Mouse (Mus musculus) splenic B cell, adult 2 months (primary cell): ENCODE measurements around the gene Aunip.

ENCODE experiments used
- DNase-seq: peaks from one replicate; pipeline ENCODE4 v3.0.0-alpha.2; 2011; ENCODE audit warnings: low read depth, low spot score
- H3K27me3 ChIP-seq: 2 replicates; pipeline ENCODE4 v1.6.1; 2012; ENCODE audit warnings: mild to moderate bottlenecking, low read length, moderate library complexity, mixed read lengths; ENCODE audit not compliant: control insufficient read depth, poor library complexity, insufficient read depth, severe bottlenecking
- H3K36me3 ChIP-seq: 2 replicates; pipeline ENCODE4 v1.6.1; 2012; ENCODE audit warnings: mild to moderate bottlenecking, low read length, moderate library complexity, mixed read lengths; ENCODE audit not compliant: control insufficient read depth, poor library complexity, insufficient read depth, severe bottlenecking

Gene Aunip

DNA sequence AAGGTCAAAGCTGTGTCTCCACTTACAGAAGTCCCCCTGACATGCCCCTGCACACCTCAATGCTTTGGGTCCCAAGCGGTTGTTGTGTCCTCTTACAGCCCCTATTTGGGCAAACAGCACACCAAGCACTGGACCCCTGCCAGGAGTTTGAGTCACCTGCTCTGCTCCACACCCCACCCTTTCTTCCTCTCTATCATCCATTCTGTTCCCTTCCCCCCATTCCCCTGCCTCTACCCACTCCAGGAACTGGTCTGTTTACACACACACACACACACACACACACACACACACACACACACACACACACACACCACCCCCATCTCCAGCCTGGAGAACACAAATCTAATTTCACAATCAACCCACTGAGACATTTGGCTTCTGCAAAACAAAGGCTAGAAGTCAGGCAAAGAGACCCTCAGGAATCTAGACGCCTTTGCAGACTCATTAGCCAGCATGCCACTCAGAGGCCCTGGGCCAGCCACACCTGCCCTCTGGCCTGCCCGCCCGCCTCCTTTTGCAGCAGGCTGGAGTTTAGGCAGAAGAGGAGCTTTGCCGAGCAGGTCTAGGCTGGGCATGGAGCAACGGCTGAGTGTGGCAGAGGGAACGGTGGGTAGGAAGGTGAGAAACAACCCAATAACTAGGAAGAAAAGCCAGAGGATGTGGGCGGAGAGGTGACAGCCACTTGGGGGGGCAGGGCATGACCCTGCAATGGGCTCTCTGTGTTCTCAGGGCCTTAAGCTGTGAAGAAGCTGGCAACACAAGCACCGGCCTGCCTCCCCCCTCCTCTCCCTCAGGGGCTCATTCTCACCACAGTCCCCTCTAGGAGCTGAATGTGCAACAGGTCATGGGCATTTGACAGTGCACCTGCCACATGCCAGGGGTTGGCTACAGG is 36.3 kb downstream of the Aunip start:
- Histone ChIP-seq H3K27me3 (no peaks in the 10 kb centered on the region), H3K36me3 (no peaks in the 10 kb centered on the region)
- no peak for DNase-seq

DNA sequence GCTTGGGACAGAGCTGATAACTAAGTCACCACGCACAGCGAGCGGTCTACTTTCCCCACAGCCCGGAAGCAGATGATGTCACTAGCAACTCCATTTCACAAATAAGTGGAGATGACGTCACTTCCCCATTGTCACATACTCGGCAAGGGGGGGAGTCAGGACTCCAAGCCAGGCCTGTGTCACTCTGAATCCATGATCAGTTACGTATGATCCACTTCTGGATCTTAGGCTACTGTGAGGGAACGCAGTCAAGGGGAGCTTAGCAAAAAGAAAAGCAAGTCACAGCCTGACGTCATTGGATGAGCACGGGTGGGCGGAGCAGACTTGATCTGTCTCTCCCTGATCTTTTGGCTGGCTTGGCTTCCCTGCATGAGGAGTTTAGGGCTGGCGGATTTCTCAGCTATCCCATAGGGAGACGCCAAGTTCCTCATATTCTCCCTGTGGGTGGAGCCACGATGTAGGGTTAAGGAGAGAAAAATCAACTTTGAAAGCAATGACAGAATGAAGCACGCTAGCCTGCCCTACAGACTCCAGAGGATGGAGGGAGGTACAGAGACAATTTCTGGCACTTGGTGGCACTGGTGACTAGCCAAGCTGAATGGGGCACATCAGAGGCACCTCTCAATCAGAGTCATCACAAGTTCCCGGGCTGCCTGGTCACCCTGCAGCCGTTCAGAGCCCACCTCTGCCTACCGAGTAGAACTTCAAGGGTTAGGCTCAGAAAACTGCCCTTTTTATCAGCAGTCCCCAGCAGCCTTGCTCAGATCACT is 37.6 kb downstream of the Aunip start:
- Histone ChIP-seq H3K36me3 (no peaks in the 10 kb centered on the region), H3K27me3 (no peaks in the 10 kb centered on the region)
- peak; percentile 60 for DNase-seq

DNA sequence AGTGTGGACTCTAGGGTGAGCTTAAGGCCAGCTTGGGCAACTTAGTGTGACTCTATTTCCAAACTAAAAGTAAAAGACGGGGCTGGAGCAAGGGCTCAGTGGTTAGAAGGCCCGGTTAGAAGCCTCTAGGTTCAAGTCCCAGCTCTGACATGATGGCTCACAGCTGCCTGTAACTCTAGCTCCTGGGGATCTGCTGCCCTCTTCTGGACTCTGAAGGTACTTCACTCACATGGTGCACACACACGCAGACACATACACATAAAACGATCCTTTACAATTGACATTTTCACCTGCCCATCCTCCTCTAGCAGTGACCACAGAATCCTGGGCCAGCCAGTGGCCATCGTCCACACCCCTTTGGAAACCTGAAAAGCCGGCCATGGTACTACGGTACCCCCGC is 39.1 kb downstream of the Aunip start:
- no peaks in the 10 kb centered on the region for H3K36me3 ChIP-seq
- no peaks in the 10 kb centered on the region; the same call in 1 of the 2 replicates for H3K27me3 ChIP-seq
- DNase-seq: no peak

DNA sequence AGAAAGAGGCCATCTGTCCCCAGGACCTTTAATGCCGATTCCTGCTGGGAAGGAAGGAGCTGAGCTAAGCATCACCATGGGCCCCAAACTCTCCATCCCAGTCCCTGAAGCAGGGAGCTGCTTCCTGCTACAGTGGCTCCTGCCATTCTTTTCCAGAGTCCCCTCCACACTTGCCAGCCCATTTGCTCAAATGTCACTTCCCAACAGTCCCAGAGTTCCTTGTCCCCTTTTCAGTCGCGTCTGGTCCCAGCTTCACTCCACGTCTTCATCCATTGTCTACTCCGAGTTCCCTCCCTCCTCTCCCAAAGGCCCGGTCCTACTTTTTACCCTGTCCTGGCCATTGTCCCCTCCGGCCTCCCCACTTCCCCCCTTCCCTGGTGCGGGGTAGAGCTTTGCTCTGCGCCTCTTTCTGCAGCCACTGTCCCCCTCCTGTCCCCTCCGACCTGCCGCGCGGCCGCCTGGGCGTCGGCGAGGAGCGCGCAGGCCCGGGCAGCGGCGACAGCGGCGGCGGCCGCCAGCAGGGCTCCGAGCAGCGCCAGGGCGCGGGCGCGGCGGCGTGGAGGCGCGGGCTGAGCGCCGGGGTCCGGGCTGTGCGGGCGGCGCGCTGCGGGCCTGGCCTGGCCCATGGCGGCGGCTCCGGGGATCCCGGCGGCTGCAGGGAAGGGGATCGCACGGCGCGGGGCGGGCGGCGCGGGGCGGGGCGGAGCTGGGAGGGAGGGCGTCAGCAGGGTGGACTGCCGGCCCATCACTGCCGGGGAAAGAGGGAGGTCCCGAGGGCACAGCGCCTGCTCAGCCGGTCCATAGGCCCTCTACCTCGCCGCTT is 40.9 kb downstream of the Aunip start, which contains the start of gene Selenon:
Gene Selenon, minus strand, starts transcription at position 673 of the 823 bp plus-strand sequence.
- no peaks in the 10 kb centered on the region; the same call in 1 of the 2 replicates for H3K27me3 ChIP-seq
- H3K36me3 ChIP-seq: no peaks in the 10 kb centered on the region
- DNase-seq: no peak

DNA sequence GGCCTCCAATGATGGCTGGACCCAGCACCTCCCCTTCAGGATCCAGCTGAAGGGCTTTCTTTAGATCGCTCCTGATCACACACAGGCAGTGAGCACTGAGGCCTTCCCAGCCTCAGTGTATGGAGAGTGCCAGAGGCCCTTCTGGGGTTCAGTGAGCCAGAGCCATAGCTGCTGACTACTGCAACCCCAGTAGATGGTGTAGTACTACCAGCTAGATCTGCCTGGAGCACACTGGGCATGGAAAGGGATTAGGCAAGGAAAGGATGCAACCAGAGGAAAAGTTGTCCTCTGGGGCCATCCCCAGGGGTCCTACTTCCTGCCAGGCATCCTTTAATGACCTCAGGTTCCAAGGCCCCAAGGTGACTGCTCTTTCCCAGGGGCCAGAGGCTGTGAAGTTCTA is 42.8 kb downstream of the Aunip start:
- no peak for DNase-seq
- Histone ChIP-seq H3K36me3 (no peaks in the 10 kb centered on the region), H3K27me3 (no peaks in the 10 kb centered on the region; the same call in 1 of the 2 replicates)

DNA sequence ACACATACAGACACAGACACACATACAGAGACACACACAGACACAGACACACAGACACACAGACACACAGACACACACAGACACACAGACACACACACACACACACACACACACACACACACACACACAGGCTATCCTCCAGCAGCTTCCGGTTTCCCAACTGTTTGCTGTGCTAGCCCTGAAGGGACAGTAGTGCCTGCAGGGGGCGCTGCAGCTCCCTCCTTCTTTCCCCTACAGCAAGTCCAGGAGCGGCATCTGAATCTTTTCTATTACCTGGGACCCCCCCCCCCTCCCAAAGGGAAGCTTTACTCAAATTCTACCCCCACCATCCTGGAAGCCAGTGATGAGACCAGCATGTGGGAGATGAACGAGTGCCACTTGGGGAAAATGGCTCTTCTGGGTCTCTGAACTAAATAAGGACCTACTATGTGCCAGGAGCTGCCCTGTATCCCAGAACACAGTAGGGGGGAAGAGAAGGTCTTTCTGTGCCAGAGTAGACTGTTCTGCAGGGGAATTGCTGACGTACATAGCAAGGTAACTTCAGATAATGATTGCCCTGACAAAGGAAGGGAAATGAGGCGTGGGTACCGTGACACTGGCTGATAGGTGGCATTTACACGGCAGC is 45.3 kb downstream of the Aunip start:
- H3K36me3 ChIP-seq: no peaks in the 10 kb centered on the region
- DNase-seq: peak; percentile 51
- H3K27me3 ChIP-seq: no peaks in the 10 kb centered on the region; the same call in 1 of the 2 replicates

DNA sequence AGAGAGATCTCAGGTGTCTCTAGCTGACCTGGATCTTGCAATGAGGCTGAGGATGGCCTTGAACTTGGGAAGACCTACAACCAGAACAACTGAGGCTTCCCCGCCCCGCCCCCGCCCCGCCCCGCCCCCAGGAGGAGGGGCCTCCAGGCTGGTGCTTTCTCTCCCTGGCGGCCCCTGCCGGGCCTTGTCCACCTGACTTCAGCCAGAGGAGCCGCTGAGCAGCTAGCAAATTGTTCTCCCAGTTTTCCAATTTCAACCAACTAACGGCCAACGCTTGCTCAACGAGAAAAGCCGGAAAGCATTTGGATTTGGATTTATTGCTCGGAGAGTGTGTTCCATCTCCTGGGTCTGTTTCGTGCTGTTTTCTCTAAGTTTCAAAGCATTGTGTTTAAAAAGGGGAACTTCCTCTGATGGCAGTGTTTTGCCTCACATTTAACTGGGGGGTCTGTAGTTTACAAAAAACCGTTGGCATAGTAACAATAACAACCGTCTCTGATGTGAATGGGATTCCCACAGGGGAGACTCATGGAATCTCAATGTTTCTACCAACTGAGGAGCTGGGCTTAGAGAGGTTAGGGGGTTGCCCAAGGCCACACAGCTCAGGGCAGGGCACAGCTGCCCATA is 46.9 kb downstream of the Aunip start:
- peak; percentile 57 for DNase-seq
- Histone ChIP-seq H3K36me3 (no peaks in the 10 kb centered on the region), H3K27me3 (no peaks in the 10 kb centered on the region; the same call in 1 of the 2 replicates)

DNA sequence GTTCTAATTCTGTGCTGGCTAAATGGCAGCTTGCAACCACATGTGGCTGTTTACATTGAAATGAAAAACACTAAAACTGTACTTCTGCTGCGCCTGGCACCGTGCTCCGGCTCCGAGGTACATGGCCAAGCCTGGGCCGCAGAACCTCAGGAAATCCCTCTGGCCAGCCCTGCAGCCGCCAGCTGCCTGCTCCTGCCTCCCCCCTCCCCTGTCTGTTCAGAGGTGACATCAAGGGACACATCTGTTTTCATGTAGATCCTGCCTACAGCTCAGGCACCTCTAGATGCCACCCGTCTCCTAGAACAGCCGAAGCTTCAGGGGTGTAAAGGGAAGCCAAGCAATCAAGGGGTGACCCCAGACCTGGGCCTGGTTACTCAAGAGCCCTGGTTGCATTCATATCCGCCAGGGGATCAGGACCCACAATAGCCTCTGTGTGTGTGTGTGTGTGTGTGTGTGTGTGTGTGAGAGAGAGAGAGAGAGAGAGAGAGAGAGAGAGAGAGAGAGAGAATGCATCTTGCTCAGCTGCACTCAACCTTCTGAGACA is 47.8 kb downstream of the Aunip start:
- Histone ChIP-seq H3K27me3 (no peaks in the 10 kb centered on the region; the same call in 1 of the 2 replicates), H3K36me3 (no peaks in the 10 kb centered on the region)
- no peak for DNase-seq

DNA sequence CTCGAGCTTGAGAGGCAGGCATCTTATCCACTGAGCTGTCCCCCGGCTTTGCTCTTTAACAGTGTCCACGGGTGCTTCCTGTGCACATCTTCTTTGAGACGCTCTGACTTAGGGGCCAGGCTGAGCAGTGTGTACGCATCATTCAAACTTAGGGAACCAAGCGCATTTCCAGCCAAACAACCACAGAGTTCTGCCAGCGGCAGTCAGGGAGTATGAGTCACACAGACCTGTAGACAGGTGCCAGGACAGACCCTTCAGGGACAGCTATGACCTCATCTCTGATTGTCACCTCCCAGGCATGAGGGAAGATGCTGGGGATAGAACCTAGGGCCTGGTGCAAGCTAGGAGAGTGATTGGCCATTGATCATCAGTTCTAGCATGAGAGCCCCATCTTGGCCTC is 48.4 kb downstream of the Aunip start:
- Histone ChIP-seq H3K27me3 (no peaks in the 10 kb centered on the region; the same call in 1 of the 2 replicates), H3K36me3 (no peaks in the 10 kb centered on the region)
- no peak for DNase-seq

DNA sequence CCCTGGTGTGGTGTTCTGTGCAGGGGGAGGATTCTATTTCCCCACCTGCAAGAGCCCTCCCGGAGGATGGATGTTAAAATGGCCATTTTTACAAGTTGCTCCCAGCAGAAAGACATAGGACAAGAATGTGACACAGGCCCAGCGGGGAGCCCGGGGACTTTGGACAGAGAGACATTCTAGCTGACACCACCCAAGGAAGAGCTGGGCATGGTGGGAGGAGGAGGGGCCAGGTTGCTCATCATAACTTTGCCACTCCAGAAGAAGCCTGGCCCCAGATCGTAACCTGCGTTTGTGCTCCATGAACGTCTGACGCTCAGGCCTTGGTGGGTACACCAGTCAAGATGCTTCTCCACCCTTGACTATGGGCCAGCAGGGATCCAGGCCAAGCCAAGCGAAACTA is 49.9 kb downstream of the Aunip start:
- Histone ChIP-seq H3K36me3 (no peaks in the 10 kb centered on the region), H3K27me3 (no peaks in the 10 kb centered on the region)
- no peak for DNase-seq

DNA sequence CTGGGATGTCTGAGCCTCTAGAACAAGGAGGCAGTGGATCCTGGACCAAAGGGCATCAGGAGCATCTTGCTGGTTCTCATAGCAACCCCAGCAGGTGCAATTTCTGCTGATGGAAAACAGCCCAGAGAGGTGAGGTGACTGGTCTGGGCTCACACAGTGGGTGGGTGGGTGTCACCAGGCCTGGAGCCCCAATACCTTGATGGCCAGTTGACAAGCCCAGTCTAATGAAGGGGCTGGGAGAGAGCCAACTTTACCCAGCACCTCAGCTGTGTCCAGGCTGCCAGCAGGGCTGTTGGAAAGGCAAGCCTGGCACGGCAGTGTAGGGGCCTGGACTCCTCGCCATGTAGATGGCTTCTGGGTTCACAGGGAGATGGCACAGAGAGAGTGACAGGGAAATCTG is 51.2 kb downstream of the Aunip start:
- no peak for DNase-seq
- Histone ChIP-seq H3K27me3 (no peaks in the 10 kb centered on the region), H3K36me3 (no peaks in the 10 kb centered on the region)

DNA sequence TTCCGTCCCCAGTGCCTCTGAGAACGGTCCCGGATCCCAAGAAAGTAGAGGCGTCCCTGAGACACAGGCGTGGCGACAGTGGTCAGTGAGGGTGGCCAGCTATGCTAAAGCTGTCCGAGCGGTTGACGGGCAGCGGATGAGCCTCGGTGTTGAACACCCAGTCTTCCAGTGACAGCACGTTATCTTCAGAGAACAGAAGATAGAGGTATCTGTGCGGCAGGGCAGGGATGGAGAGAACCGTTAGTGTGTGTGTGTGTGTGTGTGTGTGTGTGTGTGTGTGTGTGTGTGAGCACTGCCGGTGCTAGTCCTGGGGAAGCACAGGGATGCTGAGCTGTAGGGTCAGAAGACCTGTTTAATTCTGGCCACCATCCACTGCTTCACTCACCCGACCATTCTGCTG is 52.8 kb downstream of the Aunip start:
- Histone ChIP-seq H3K27me3 (no peaks in the 10 kb centered on the region), H3K36me3 (no peaks in the 10 kb centered on the region)
- no peak for DNase-seq

DNA sequence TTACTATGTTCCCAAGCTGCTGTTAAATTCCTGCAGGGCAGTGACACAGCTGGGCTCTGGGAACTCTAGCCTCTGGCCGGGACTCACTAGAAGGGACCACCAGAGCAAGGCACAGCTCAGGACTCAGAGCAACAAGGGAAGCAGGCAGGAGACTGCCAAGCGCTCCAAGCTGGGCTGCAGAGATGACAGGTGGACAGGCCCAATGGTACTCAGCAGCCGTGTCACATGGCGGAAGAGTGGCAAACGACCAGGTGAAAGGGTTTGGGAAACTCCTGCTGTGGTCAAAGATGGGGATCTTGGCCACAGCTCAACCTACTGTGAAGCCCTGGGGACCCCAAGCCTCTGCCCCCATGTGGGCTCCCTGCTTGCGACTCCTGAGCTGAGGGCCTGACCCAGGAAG is 53.3 kb downstream of the Aunip start:
- DNase-seq: no peak
- H3K36me3 ChIP-seq: no peaks in the 10 kb centered on the region

More for the DNA sequence above, 53.3 kb downstream of the Aunip start:
- no peaks in the 10 kb centered on the region for H3K27me3 ChIP-seq
